Mouse (Mus musculus) heart, embryonic 10.5 days (tissue): Measurements from ENCODE around the gene Susd6. TPM values are rescaled to one million over a fixed set of nuclear protein-coding genes. Genes with fewer than 3 reads are reported as not detected.

ENCODE experiments used
- DNase-seq: peaks from one replicate; pipeline ENCODE4 v3.0.0-alpha.2; 2017; ENCODE audit warnings: low spot score
- H3K27ac ChIP-seq: fragments of 300-500 bp; sonication (generic); 2 replicates; pipeline ENCODE4 v1.5.1; 2016; ENCODE audit warnings: mild to moderate bottlenecking
- H3K27me3 ChIP-seq: fragments of 300-500 bp; sonication (generic); 2 replicates; pipeline ENCODE4 v1.6.1; 2016; ENCODE audit warnings: mild to moderate bottlenecking; ENCODE audit not compliant: poor library complexity, insufficient read depth, severe bottlenecking
- H3K36me3 ChIP-seq: fragments of 300-500 bp; sonication (generic); 2 replicates; pipeline ENCODE4 v1.6.1; 2016; ENCODE audit warnings: mild to moderate bottlenecking, moderate library complexity
- H3K4me1 ChIP-seq: fragments of 300-500 bp; sonication (generic); 2 replicates; pipeline ENCODE4 v1.6.1; 2016; ENCODE audit warnings: mild to moderate bottlenecking
- H3K4me3 ChIP-seq: fragments of 300-500 bp; sonication (generic); 2 replicates; pipeline ENCODE4 v1.5.1; 2016; ENCODE audit warnings: mild to moderate bottlenecking, moderate library complexity
- H3K9me3 ChIP-seq: fragments of 300-500 bp; sonication (generic); 2 replicates; pipeline ENCODE4 v1.6.1; 2016; ENCODE audit warnings: mild to moderate bottlenecking, moderate library complexity
- WGBS: fragments of 180-500 bp; shearing (Covaris S2); methylation state at CpG from one replicate; pipeline ENCODE4 v1.1.7; 2016; 5-methylcytosine and 5-hydroxymethylcytosine counted together
- polyA plus RNA-seq: library from polyadenylated mRNA; unstranded; fragments of >200 nt; fragmentation: Nextera tagmentation; extraction: Ambion mirVana; gene quantifications from 2 replicates; pipeline ENCODE4 v1.2.1, GENCODE M21; 2016

The Susd6 gene
- polyA plus RNA-seq, 1 experiment from 2014 or later, result 14.9 TPM

DNA sequence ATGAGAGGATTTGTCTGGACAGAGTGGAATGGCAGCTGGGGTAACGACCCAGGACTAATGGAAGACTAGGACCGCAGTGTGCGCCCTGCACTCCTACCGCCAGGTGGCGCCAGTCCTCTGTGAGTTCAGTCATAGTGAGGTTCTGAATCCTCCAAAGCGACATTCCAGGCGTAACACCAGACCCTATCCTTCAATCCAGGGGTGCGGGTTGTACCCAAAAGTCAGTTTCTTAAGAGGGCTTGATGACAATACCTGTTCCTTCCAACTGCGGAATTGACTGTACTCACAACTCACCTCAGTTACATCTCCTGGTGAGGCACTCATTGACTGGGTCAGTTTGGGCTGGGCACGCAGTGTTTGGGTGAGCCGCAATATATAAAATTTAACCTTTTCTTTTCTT is 20.6 kb upstream of the Susd6 start:
- no peaks in the 10 kb centered on the region for H3K9me3 ChIP-seq
- H3K27ac ChIP-seq, result no peak overlapping the region
- DNase-seq, result peak; percentile 90
- no peaks in the 10 kb centered on the region for H3K36me3 ChIP-seq
- 18% methylated on average over 11 of the region's 11 CpGs for WGBS
- H3K27me3 ChIP-seq, result peaks cover 15% of the 10 kb centered on the region
- no peaks in the 10 kb centered on the region for H3K4me1 ChIP-seq
- no peak overlapping the region for H3K4me3 ChIP-seq

GRCm38 (mm10) chr12:80774786-80775185 is 15.5 kb upstream of the Susd6 start:
- Histone ChIP-seq H3K27me3 (no peaks in the 10 kb centered on the region), H3K4me1 (peaks cover 27% of the 10 kb centered on the region), H3K36me3 (no peaks in the 10 kb centered on the region), H3K4me3 (no peak overlapping the region), H3K9me3 (no peaks in the 10 kb centered on the region), H3K27ac (no peak overlapping the region)
- DNase-seq, result no peak
- WGBS, result 65% methylated on average over 7 of the region's 7 CpGs

- H3K27ac ChIP-seq, result peak overlapping the region; percentile 26; the same call in 1 of the 2 replicates
- no peaks in the 10 kb centered on the region for H3K27me3 ChIP-seq
- no peaks in the 10 kb centered on the region for H3K9me3 ChIP-seq
- no peaks in the 10 kb centered on the region for H3K36me3 ChIP-seq
- WGBS, result 31% methylated on average over 4 of the region's 4 CpGs
- H3K4me3 ChIP-seq, result no peak overlapping the region
- DNase-seq, result no peak
- peaks cover 27% of the 10 kb centered on the region for H3K4me1 ChIP-seq
These were observed 14.2 kb upstream of the Susd6 start for GRCm38 (mm10) chr12:80776046-80776634.

- peaks cover 27% of the 10 kb centered on the region for H3K4me1 ChIP-seq
- no peaks in the 10 kb centered on the region for H3K9me3 ChIP-seq
- H3K27me3 ChIP-seq, result no peaks in the 10 kb centered on the region
- peak overlapping the region; percentile 85 for H3K27ac ChIP-seq
- H3K36me3 ChIP-seq, result no peaks in the 10 kb centered on the region
- 30% methylated on average over 16 of the region's 16 CpGs for WGBS
- peak overlapping the region; percentile 24 for H3K4me3 ChIP-seq
- peak; percentile 95 for DNase-seq
These were observed 11.9 kb upstream of the Susd6 start for GRCm38 (mm10) chr12:80778188-80778936.

DNA sequence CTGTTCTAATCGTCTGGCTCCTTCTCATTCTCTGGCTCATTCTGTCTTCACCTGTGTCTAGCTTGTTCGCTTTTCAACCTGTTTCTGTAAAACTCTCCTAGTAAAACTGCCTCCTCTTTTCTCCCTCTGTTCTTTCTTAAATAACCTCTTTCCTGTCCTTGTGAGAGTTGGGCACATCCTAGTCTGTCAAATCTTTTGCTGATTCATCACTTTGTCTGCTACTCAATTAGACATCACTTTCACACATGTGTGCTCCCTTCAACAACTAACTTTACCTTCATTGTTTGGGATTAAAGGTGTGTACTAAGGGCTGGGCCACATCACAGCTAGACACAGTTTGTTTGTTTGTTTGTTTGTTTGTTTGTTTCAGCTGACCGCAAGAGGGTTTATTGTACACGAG is 10.6 kb upstream of the Susd6 start:
- no peak overlapping the region for H3K4me3 ChIP-seq
- H3K27me3 ChIP-seq, result no peaks in the 10 kb centered on the region
- H3K4me1 ChIP-seq, result peaks cover 27% of the 10 kb centered on the region
- 91% methylated on average over 4 of the region's 4 CpGs for WGBS
- H3K27ac ChIP-seq, result no peak overlapping the region
- DNase-seq, result no peak
- H3K9me3 ChIP-seq, result no peaks in the 10 kb centered on the region
- H3K36me3 ChIP-seq, result no peaks in the 10 kb centered on the region

DNA sequence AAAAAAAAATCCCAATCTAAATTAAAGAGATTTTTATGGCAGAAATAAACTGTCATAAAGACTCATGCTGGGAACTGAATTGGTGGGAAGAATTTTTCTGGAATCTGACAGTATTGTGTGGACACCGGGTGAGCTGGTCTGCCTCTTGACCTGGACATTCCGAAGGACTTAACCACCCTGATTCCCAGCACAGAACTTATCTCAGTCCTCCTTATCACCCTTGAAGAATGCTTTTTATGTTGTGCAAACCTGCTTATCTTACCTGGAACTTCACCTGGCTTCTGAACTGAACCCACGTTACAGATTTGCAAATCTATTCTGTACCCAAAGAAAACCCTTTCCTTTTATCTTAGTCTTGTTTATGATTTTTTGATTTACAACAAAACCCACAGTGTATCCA is 8.1 kb upstream of the Susd6 start:
- Histone ChIP-seq H3K4me1 (peaks cover 16% of the 10 kb centered on the region), H3K27me3 (no peaks in the 10 kb centered on the region), H3K36me3 (no peaks in the 10 kb centered on the region), H3K9me3 (no peaks in the 10 kb centered on the region), H3K4me3 (no peak overlapping the region), H3K27ac (no peak overlapping the region)
- no peak for DNase-seq
- 33% methylated on average over 3 of the region's 3 CpGs for WGBS

DNA sequence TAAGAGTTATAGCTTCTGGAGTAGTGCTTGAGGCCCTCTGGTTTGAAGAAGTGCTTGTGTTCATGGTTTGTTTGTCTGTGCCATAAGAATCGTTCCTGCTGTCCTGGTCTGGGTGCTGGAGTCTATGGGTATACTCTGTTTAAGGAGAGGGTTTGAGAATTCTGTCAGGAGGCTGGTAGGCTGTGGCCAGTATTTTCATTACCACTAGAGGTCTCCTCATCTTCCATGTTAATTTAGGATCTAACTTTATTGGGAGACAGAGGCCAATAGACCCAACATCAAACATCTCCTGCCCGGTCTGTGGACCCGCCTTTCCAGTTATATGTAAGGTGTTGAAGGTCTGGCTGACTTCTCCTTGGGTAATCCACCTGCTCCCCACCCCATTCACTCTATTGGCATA is 7.4 kb upstream of the Susd6 start:
- WGBS, result 41% methylated on average over 3 of the region's 3 CpGs
- H3K36me3 ChIP-seq, result no peaks in the 10 kb centered on the region
- no peak overlapping the region for H3K4me3 ChIP-seq
- DNase-seq, result no peak
- no peaks in the 10 kb centered on the region for H3K27me3 ChIP-seq
- no peaks in the 10 kb centered on the region for H3K9me3 ChIP-seq
- H3K4me1 ChIP-seq, result peaks cover 18% of the 10 kb centered on the region
- H3K27ac ChIP-seq, result no peak overlapping the region

DNA sequence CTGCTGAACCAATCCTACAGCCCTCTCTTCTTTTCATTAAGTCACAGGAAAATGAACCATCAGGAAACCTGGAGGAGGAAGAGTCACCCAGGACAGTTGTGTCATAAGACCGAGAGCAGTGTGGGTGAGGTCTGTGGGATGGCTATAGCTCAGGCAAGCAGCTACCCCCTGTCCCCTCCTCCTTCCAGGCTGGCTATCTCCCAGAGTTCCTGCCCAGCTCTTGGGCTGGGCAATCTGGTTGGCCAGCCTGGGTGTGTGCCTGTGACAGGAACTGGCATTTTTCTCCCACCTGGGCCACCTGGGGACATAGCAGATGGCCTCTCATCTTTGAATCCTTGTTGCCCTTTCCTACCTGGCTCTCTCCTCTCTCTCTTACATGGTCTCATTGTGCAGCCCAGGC is 6.4 kb upstream of the Susd6 start:
- WGBS, result 68% methylated on average over 1 of the region's 1 CpGs

GRCm38 (mm10) chr12:80785005-80785404 is 5.3 kb upstream of the Susd6 start:
- H3K4me3 ChIP-seq, result no peak overlapping the region
- no peak for DNase-seq
- H3K9me3 ChIP-seq, result no peaks in the 10 kb centered on the region
- WGBS, result 78% methylated on average over 5 of the region's 5 CpGs
- H3K36me3 ChIP-seq, result no peaks in the 10 kb centered on the region
- H3K27ac ChIP-seq, result no peak overlapping the region
- H3K4me1 ChIP-seq, result peaks cover 19% of the 10 kb centered on the region
- H3K27me3 ChIP-seq, result no peaks in the 10 kb centered on the region

More for the DNA sequence above, 6.4 kb upstream of the Susd6 start:
- no peak for DNase-seq
- no peaks in the 10 kb centered on the region for H3K27me3 ChIP-seq
- no peaks in the 10 kb centered on the region for H3K9me3 ChIP-seq
- no peak overlapping the region for H3K27ac ChIP-seq
- peaks cover 14% of the 10 kb centered on the region for H3K4me1 ChIP-seq
- no peaks in the 10 kb centered on the region for H3K36me3 ChIP-seq
- H3K4me3 ChIP-seq, result no peak overlapping the region

DNA sequence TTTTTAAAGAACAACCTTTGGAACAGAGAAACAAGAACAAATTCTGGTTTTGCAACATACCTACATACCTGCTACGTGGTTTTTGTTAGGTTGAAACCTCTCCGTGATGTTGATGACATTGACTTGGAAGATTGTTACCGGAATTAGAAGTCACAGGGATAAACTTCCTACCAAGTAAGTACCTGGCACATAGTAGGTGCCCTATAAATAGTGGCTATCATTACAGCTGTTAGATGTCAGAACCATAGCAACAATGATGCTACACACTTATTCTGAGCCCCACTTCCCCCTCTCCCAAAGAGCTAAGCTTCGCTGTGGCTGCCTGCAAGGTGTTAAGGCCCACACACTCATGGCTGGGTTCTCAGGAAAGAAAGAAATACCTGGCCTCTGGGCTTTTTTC is 4.7 kb upstream of the Susd6 start:
- no peak overlapping the region for H3K4me3 ChIP-seq
- no peak overlapping the region for H3K27ac ChIP-seq
- no peaks in the 10 kb centered on the region for H3K27me3 ChIP-seq
- H3K36me3 ChIP-seq, result no peaks in the 10 kb centered on the region
- 90% methylated on average over 4 of the region's 4 CpGs for WGBS
- H3K9me3 ChIP-seq, result no peaks in the 10 kb centered on the region
- no peak for DNase-seq
- H3K4me1 ChIP-seq, result peaks cover 21% of the 10 kb centered on the region

GRCm38 (mm10) chr12:80786591-80786990 is 3.7 kb upstream of the Susd6 start:
- Histone ChIP-seq H3K9me3 (no peaks in the 10 kb centered on the region), H3K36me3 (no peaks in the 10 kb centered on the region), H3K4me1 (peaks cover 22% of the 10 kb centered on the region), H3K27me3 (no peaks in the 10 kb centered on the region), H3K27ac (no peak overlapping the region), H3K4me3 (no peak overlapping the region)
- 45% methylated on average over 1 of the region's 1 CpGs for WGBS
- no peak for DNase-seq

GRCm38 (mm10) chr12:80787604-80788003 is 2.7 kb upstream of the Susd6 start:
- Histone ChIP-seq H3K4me3 (no peak overlapping the region), H3K9me3 (no peaks in the 10 kb centered on the region), H3K4me1 (peaks cover 28% of the 10 kb centered on the region), H3K36me3 (no peaks in the 10 kb centered on the region), H3K27me3 (no peaks in the 10 kb centered on the region), H3K27ac (no peak overlapping the region)
- 37% methylated on average over 11 of the region's 11 CpGs for WGBS
- no peak for DNase-seq

DNA sequence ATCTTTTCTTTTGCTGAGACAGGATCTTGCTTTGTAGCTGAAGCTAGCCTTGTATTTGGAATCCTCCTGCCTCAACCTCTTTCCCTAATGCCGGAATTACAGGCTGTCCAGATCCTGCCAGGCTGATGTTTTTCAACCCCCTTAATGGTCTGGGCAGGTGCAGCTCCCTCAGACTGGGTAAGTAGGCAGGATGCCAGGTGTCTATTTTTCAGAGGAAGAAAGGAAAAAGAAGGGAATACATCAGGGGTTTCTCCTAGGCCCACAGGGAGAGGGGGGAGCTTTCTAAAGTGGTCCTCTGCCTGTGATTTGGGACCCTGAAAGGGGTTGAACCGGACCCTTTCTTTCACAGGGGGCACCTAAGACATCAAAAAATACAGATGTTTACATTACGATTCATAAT is 2.1 kb upstream of the Susd6 start:
- H3K9me3 ChIP-seq, result no peaks in the 10 kb centered on the region
- DNase-seq, result no peak
- H3K27ac ChIP-seq, result no peak overlapping the region
- 82% methylated on average over 3 of the region's 3 CpGs for WGBS
- no peaks in the 10 kb centered on the region for H3K36me3 ChIP-seq
- peaks cover 28% of the 10 kb centered on the region for H3K4me1 ChIP-seq
- H3K4me3 ChIP-seq, result no peak overlapping the region
- no peaks in the 10 kb centered on the region for H3K27me3 ChIP-seq
